Mouse (Mus musculus): ENCODE results near the gene Sox5. TPM values are rescaled to one million over a fixed set of nuclear protein-coding genes. Genes with fewer than 3 reads are reported as not detected.

Sox5 gene
- total RNA-seq, 2 experiments from 2014 or later: 3.7 to 5.4 TPM

- no peak for DNase-seq
Observed at GRCm38 (mm10) chr6:144170541-144170940, 611.2 kb downstream of the Sox5 start.

GRCm38 (mm10) chr6:144169791-144170190, 612.0 kb downstream of the Sox5 start:
- no peak for DNase-seq

- no peak for DNase-seq
Observed at GRCm38 (mm10) chr6:144168696-144169476, 612.9 kb downstream of the Sox5 start.

- no peak for DNase-seq
Observed at GRCm38 (mm10) chr6:144167058-144167457, 614.7 kb downstream of the Sox5 start.

GRCm38 (mm10) chr6:144166651-144167050, 615.1 kb downstream of the Sox5 start:
- DNase-seq: no peak

- peak; percentile 45 for DNase-seq
Observed at GRCm38 (mm10) chr6:144166104-144166503, 615.7 kb downstream of the Sox5 start.

- no peak for DNase-seq
Observed at GRCm38 (mm10) chr6:144163501-144163900, 618.3 kb downstream of the Sox5 start.

- no peak for DNase-seq
Observed at GRCm38 (mm10) chr6:144158637-144159036, 623.1 kb downstream of the Sox5 start.

GRCm38 (mm10) chr6:144154892-144155424, 626.8 kb downstream of the Sox5 start:
- no peak for DNase-seq

GRCm38 (mm10) chr6:144151957-144152356, 629.8 kb downstream of the Sox5 start:
- no peak for DNase-seq

- DNase-seq: no peak
Observed at GRCm38 (mm10) chr6:144151075-144151474, 630.7 kb downstream of the Sox5 start.

- no peak for DNase-seq
Observed at GRCm38 (mm10) chr6:144137397-144137796, 644.4 kb downstream of the Sox5 start.

- DNase-seq: no peak
Observed at GRCm38 (mm10) chr6:144136894-144137293, 644.9 kb downstream of the Sox5 start.

GRCm38 (mm10) chr6:144129927-144130326, 651.9 kb downstream of the Sox5 start:
- DNase-seq: no peak

GRCm38 (mm10) chr6:144119961-144120360, 661.8 kb downstream of the Sox5 start:
- DNase-seq: no peak

GRCm38 (mm10) chr6:144116646-144117045, 665.1 kb downstream of the Sox5 start:
- no peak for DNase-seq

GRCm38 (mm10) chr6:144111561-144111960, 670.2 kb downstream of the Sox5 start:
- no peak for DNase-seq

- DNase-seq: no peak
Observed at GRCm38 (mm10) chr6:144106848-144107247, 674.9 kb downstream of the Sox5 start.

- DNase-seq: no peak
Observed at GRCm38 (mm10) chr6:144105645-144106044, 676.1 kb downstream of the Sox5 start.

- DNase-seq: no peak
Observed at GRCm38 (mm10) chr6:144103612-144104011, 678.2 kb downstream of the Sox5 start.

- no peak for DNase-seq
Observed at GRCm38 (mm10) chr6:144100852-144101251, 680.9 kb downstream of the Sox5 start.

- peak; percentile 27 for DNase-seq
Observed at GRCm38 (mm10) chr6:144098119-144098518, 683.7 kb downstream of the Sox5 start.

GRCm38 (mm10) chr6:144088256-144088655, 693.5 kb downstream of the Sox5 start:
- no peak for DNase-seq

GRCm38 (mm10) chr6:144086096-144086810, 695.5 kb downstream of the Sox5 start:
- no peak for DNase-seq

Data from heart, postnatal 4 days (tissue).